Mouse (Mus musculus) thymus, postnatal 25 days (tissue): ENCODE measurements around the gene Ifng.

ENCODE experiments used
- DNase-seq: peaks from one replicate; pipeline ENCODE4 v3.0.0; 2022

Gene Ifng

DNA sequence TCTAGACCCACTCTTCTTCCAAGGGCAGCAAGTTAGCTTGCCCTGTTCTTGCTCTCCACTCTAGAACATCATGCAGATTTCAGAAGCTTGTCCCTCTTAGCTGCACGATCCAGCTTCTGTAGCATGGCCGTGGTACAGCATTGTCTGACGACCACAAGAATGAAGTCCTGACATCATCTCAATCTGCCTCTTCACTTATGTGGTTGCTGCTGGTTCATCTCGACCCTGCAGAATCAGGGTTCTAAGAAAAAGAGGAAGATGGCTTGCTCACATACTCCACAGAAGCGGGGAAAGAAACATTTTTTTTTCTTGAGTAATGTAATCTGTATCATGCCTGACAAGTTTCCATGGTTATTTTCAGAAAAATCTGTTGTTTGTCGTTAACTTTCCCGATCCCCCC lies 39.9 kb downstream of the Ifng start:
- DNase-seq = no peak

DNA sequence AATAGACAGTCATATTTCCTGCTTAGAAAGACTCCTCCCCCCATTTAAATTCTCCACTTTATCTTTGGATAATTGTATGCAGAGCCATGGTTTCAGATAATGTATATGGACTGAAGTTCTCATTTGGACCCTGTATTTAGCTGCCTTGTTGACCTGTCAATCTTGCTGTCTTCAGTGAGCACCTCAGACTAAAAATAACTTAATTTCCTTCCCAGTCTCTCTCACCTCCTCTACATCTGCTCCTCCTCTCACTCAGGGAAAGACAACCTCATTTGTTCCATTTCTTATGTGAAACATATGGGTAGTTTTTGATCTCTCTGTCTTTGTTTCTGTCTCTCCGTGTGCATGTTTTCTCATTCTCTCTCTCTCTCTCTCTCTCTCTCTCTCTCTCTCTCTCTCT lies 53.3 kb downstream of the Ifng start:
- no peak for DNase-seq

DNA sequence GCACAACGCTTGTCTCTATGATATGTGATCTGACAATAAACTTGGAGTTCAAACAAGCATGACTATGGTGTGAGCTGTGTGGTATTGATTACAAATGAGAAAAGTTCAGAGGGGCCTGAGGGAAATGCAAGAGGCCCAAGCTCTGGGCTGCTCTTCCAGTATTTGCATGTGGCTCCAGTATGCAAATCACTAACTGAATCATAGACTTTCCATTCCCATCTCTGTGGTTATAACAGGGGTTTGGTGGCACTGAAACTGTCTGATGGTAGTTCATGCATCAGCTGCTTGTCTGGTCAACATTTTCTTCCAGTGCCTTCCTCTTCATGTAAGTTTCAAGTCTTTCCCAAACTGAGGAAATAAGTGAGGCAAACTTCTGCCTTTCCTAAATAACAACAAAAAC lies 54.5 kb downstream of the Ifng start:
- DNase-seq = no peak
